Mouse (Mus musculus): Measurements from ENCODE around the gene Tsga10.
A peak's percentile ranks its signal among the peaks of the same experiment; 100 is the strongest.

The Tsga10 gene

DNA sequence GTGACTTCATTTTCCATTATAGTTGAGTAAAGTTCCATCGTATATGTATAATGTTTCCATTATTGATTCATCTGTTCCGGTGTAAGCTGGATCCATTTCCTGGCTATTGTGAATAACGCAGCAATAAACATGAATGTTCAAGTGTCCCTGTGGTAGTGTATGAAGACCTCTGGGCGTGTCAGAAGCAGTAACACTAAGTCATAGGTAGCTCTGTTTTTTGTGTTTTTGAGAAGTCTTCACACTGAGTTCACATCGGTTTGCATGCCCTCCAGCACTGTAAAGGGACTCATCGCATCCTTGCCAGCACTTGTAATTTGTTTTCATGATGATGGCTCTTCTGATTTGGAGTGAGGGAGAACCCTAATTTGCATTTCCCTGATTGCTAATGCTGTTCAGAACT is at the start of gene Tsga10:
Tsga10 (minus strand) TSS at position 144 of the 400 bp plus-strand sequence.
- DNase-seq, result no peak

DNA sequence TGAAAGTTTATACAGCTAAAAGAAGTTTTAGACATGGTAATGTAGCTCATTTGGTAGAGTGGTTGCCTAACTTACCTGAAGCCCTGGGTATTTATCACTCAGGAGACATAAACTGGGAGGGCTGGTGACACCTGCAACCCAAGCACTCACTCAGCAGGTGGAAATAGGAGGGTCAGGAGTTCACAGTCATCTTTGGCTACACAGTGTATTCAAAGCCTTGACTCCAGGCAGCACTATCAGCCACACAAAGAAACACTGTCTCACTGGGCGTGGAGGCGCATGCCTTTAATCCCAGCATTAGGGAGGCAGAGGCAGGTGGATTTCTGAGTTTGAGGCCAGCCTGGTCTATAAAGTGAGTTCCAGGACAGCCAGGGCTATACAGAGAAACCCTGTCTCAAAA is 46.5 kb upstream of the Tsga10 start:
- no peak for DNase-seq

DNA sequence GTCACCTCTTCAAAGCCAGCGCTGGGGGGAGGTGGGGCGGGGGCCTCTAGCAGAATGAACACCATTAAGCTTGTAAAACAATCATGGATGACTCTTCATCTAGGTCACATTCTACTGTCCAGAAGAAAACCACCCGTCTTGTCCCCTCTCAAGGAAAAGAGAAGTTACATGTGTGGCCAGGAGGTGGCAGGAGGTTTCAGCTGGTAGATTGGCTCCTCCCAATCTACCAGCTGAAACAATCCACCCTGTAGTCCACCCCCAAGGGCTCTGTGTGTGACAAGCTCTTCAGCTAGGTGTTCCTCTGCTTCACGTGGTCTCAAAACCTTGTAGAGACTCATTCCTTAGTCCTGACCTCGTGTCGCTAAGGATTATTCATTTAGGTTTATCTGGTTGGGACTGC is 36.9 kb upstream of the Tsga10 start:
- DNase-seq, result no peak

DNA sequence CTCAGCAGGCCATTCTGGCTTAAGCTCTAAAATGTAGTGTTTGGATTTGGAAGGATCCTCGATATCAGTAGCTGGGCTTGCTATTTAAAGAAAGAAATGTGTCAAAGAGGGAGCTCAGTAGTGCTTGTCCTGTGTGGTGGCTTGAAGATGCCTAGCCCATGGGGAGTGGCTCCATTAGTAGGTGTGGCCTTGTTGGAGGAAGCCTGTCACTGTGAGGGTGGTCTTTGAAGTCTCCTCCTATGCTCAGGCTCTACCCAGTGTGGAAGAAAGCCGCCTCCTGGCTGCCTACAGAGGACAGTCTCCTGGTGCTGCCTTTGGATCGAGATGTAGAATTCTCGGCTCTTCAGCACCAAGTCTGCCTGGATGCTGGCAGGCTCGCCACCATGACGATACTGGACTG is 34.1 kb upstream of the Tsga10 start:
- DNase-seq, result no peak

DNA sequence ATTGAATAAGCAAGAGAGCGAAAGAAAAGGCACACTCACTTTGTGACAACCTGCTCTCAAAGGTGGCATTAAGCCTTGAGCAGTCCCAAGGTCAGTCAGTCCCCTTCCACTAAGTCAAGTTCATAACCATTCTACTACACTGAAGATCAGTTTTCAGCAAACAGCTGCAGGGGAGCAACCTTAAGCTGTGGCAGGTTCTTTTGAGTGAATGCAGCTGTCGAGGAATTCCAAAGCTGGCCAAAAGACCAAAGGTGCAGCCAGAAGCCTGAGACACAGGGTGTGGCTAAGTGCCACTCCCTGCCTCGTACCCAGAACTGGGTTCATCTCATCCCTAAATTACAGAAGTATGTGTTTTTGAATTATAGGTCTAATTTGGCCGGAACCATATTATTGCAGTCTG is 33.6 kb upstream of the Tsga10 start:
- DNase-seq, result no peak

DNA sequence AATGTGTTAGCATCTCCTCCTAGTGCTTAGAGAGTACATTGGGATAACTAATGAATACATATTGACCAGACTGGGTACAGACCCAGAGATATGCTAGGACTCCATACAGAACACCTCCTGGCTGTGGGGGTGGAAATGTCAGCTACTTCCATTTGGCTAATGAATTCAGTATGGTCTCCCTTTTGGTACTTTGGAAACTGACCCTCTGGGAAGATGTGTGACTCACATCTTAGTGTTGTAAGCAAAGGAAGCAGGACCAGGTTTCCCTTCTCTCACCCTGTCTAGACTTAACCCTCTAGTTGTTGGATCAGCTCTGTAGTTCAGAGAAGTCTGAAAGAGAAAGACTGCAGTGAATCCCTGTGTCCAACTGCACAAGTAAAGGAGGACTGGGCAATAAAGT is 28.4 kb upstream of the Tsga10 start:
- no peak for DNase-seq

DNA sequence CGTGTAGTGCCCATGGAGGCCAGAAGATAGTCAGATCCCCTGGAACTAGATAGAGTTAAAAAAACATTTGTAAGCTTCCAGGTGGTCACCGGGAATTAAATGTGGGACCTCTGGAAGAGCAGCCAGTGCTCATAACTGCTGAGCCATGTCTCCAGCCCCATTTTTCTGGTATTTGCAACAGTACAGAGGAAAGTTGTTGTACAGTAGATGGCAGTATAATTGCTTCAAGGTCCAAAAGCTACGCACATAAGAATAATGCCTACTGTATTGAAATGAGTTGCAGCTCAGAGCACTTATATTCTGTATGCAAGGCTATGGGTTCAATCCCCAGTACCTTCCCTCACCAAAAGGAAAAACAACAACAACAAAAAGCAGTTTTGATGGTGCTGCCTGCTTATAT is 25.2 kb upstream of the Tsga10 start:
- DNase-seq, result no peak

DNA sequence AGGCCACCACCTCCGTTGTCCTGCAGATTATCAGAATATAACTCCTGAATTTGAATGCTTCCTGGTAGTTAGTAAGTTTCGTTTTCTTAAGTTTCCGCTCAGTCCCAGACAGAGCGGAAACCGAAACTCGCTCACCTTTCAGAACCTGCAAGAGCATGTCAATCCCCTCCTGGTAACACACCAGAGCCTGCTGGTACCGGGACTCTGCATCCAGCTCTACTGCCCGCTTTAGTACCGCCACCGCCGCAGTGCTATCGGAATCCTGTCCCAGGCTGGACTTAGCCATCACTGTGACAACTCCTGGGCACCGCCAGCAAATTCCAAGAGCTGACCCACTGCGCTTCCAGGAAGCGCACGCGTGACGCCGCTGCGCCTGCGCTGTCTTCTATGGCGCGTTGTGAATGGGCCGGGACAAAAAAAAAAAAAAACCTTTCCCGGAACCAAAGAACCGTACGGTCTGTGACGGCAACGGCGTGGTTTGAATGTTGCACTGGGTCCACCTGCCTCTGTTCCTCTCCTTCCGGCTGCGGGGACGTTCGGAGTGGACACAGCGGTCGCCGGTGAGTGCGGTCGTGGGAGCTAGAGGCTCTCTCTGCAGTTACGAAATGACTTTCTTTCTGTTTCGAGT is 23.9 kb upstream of the Tsga10 start, which contains the start of the genes Mitd1 and Mrpl30:
Mitd1 (minus strand) TSS at position 387 of the 628 bp plus-strand sequence.
Mrpl30 (plus strand) TSS at position 453 of the 628 bp plus-strand sequence.
- DNase-seq, result peak; percentile 99

DNA sequence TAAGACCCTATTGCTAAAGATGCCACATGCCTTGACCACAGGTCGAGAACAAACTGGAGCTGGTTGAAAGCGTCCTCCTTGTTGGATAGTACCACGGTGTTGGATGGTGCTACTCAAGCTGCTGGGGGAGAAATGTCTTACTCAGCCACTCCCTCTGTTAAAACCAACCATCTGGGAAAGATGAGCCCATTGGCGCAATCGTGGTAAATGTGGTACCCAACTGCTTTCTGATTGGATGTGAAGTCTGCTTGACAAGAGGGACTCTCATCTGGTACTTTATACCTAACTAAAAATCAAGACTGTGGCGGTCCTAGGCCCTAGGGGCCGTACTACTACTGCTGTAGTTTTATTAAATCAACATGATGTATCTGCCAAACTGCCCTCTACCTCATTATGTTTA is 23.0 kb upstream of the Tsga10 start:
- DNase-seq, result no peak

DNA sequence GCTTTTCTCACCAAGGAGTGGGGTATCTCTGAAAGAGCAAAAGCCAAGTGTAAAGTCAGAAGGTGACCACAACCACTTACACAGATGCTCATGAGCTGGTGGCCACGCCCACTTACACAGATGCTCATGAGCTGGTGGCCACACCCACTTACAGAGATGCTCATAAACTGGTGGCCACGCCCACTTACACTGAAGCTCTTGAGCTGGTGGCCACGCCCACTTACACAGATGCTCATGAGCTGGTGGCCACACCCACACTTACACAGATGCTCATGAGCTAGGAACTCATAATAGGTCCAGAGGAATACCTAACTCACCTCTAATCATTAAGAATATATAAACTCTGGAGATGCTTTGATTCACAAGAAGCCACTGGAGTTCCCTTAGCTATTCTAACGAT is 18.2 kb upstream of the Tsga10 start:
- no peak for DNase-seq

DNA sequence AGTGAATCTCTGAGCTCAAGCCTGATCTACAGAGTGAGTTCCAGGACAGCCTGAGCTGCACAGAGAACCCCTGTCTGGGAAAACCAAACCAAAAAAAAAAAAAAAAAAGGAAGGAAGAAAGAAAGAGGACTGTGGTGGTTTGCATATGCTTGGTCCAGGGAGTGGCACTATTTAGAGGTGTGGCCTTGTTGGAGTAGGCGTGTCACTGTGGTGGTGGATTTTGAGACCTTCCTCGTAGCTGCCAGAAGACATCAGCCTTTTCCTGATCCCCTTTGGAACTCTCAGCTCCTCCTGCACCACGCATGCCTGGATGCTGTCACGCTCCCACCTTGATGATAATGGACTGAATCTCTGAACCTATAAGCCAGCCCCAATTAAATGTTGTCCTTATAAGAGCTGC is 17.2 kb upstream of the Tsga10 start:
- no peak for DNase-seq

DNA sequence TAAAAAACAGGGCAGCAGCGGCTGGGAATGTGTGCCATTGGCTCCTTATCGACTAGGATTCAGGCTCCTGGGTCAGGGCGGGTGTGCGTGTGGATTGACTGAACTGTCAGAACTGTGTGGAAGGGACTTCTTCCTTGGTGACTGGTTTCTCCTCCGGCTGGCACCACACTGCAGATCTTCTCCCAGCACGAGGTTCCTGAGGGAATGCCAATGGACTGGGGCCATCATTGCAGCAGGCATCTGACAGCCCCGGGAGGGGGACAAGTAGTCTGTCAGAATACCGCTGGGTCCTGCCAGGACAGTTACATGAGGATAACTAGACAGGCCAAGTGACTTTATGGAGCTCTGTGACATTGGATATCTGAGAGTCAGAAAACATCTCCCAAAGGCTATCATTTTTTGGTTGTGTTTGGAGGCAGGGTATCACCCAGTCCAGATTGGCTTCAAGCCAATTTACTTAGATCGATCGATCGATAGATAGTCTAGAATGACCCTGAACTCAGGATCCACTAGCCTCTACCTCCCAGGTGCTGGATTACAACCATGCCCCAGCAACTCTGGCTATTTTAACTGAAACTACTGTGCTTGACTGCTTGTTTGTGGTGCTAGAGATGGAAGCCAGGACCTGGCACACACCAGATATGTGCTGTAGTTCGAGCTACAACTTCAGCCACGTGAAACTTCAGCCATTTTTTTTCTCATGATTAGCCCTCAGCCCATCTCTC is 11.7 kb upstream of the Tsga10 start:
- DNase-seq, result peak; percentile 93

DNA sequence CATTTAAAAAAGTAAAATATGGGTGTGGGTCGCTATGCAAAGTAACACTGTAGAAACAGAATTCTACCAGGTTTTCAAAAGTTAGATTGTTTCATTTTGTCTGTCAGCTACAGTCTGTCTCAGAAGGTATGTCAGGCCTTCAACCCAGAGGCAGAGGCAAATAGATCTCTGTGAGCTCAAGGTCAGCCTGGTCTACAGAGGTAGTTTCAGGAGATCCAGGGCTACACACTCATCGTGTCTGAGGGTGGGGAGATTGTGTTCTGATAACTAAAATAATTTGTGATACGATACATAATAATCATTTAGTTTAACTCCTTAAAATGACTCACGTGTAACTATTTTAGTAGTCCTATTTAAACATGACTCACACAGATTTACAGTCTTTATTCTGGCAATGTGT is 6.9 kb upstream of the Tsga10 start:
- peak; percentile 57 for DNase-seq

DNA sequence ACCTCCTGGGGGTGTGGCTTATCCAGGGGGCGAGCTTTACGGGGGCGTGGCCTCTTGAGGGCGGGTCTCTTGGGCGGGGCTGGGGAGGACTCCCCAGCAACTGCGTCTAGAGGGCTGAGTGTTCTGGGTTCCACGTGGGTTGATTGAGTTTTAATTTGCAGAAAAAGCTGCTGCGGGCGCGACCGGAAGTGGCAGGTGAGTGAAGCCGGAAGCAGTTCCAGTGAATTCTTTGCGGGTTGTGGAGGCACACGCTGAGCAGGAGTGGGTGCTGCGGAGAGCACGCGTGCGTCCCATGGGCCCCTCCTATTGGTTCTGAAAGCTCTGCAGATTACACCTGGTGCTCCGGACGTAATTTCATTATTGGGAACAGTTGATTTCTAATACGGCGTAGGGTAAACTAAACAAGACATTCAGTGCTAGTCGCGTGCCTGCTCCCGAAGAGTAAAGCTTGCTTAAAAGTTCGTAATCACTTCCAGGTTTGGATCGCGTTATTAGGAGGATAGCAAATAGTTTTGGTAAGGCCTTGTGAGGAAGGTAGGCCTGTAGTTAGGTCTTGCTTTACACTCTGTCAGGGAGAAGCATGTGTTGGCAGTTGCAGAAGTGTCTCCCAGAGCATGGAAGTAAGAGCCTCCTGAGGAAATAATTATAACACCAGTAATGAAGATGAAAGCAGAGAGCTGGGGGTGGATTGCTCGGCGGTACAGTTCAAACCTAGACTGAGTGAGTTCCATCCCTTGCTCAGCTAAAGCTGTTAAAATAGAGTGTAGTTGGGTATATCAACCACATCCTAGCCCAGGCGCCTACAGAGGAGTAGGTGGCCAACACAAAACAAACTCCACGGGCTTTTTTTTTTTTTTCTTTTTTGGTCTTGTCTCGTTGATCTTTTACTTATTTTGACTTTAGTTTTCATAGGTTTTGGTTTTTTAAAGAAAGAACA is 6.2 kb upstream of the Tsga10 start:
- DNase-seq, result peak; percentile 99

DNA sequence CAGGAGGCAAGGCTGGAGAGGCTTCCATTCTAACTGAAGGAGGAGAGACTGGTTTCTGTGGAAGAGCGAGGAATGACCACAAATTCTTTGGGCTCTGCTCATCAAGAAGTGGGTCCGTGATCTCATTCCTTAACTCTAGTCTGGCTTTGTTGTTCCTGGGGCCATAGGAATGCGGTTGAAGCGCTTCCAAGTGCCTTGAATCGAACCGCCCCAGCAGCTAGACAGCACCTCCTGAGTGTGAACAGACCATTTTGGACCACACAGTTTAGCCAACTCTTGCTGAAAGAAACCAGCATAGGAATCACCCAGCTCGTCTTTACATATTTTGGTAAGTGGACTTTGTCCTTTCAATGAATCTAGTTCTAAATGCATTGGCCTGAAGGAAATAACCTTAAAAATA is 5.5 kb upstream of the Tsga10 start, which contains the start of gene Lipt1:
Lipt1 (plus strand) TSS at position 35 of the 400 bp plus-strand sequence.
- DNase-seq, result peak; percentile 91

DNA sequence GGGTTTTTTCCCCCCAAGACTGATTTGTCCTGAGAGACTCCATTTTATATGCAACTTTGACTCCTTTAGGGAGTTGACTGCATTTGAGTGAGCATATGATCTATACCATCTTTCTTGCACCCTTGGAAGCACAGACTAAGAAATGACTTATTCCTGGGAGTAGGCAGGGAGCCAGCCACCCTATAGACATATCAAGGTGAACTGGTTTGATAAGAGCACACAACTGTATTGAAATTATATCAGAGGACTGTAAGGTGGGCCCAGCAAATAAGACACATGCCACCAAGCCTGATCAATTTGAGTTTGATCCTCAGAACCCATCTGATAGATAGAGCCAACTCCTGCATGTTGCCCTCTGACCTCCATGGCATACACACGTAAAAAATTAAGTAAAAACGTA is 3.1 kb upstream of the Tsga10 start:
- DNase-seq, result no peak

DNA sequence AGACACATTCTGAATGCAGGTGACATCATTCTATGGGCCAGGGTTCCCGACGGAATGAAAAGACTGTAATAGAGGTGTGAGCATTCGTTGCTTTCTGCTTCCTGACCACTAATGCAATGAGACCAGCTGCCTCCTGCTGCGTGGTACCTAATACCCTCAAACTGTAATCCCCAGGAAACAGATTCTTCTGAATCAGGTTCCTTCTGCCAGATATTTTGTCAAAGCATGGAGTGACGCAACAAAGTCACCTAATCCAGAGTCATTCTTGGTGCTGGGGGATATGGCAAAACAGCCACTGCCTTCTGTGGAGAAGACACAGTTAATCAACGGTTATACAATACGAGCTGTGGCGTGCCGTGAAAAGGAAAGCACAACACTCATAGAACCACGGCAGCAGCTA is 2.4 kb upstream of the Tsga10 start:
- DNase-seq, result no peak

DNA sequence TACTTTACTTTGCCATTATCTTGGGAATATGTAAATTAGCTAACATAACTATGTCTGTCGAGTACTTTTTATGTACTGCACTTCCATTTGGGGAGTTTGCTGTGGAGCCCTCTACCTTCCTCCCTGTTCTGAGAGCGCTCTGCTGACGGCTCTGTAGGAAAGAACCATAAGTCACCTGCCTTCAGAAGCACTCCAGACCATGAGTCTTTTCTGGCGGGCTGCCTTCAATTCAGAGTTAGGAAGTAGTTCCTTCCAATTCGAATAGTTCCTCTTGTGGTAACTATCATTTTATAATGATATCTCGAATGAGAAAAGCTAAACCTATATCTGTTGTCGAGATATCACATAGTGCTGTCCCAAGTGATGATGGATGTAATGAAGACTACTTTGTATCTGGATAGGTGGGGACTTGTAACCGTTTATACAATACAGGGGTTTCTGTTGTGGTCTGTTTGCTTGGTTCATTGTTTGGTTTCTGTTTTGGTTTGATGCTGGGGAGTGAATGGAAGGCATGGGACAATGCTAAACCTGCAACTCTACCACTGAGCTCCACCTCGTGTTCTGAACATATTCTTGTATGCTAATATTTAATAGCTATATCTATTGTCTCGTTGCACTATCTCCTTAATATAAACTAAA is 1.6 kb upstream of the Tsga10 start:
- DNase-seq, result peak; percentile 87

DNA sequence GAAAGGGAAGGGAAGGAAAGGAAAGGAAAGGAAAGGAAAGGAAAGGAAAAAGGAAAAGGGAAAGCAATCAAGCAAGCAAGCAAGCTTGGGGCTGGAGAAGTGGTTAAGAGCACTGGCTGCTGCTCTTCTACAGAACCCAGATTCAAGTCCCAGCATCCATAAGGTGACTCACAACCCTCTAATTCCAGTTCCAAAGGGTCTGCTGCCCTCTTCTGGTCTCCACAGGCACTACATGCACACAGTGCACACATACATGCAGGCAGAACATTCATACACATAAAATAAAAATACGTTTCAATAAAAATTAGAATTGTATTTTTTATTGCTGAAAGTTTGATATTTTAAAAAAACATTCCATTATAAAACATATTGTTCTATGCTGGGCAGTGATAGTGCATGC is 827 bp upstream of the Tsga10 start:
- DNase-seq, result no peak

DNA sequence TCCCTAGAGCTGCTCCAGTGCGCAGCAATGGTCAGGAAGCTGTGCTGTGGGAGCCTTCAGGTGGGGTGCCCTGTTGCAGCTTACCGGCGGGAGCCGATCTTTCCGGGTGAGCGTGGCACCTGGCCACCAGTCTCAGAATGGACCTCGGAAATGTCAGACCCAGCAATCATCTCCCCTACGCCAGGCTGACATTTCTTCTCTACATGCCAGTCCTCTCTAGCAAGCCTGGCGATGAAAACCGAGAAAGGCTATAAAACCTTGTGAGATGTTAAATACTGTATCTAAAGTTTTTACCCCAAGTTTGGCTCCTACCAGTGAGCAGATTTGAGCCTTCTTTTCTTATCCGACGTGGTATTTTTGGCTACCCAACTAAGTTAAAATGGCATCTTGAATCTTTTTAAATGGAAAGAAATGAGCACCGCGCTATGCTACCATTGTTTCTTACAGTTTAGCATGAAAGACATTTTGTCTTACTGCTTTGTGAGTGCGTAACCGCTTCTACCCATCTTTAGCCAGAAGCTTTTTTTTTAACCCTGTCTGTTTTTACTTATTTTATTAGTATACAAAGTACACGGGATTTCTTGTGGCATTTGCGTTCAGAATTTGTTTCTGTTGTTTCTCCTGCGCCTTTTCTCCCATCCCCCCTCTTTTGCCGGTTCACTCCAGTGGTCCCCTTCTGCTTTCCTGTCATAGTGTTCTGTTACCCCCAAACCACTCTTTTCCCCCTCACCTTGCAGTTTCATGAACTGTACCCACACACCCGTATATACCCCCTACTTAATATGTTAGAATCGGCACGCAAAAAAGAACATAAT is 621 bp downstream of the Tsga10 start:
- peak; percentile 80 for DNase-seq

DNA sequence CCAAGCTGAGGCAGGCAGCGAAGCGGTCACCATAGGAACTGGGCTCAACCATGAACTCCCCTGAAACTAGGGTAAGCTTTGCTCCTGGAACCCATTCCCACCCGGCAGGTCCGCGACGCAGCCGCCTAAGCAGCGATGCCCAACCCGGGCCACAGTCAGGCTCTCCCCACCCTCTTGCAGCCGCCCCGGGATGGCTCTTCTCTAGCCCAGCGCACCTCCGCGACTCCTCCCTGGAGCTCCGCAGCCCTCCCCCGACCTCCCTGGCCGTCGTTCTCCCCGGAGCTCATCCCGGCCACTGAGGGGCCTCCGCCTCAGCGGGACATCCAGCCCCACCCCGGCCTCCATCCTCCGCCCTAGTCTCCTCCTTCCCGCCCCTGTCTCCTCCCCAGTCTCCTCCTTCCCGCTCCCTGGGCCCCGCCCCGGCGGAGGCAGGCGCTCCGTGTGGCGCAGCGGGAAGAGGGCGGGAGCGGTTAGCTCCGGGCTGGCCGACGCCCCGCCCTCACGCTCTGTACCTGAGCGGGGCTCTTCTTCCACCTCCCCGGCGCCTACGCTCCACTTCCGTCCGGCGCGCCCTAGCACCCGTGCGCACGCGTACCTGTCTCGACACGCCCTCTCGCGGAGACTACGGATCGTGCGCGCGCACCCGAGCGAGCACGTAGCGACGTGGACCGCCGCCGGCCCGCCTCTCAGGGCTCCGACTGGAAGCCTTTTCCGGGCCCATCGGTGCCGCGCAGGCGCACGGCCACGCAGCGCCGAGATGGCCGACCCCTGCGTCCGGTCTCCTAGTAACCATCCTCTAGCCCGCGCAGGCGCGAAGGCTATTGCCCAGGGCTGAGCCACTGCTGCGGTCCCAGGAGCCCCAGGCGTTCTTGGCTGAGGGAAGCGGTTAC is 1.5 kb downstream of the Tsga10 start:
- peak; percentile 100 for DNase-seq

Data from heart, adult 11 months (tissue).